Mouse (Mus musculus) cerebellum, adult (tissue): ENCODE data around the gene Krt32.

Experiments used
- ATAC-seq: cut with Nextera tagmentation; 2 replicates; pipeline ENCODE4 v1.9.2; 2017; ENCODE audit warnings: mild to moderate bottlenecking, moderate library complexity, mixed read lengths; ENCODE audit not compliant: insufficient number of reproducible peaks, low FRiP score, low TSS enrichment

The Krt32 gene

DNA sequence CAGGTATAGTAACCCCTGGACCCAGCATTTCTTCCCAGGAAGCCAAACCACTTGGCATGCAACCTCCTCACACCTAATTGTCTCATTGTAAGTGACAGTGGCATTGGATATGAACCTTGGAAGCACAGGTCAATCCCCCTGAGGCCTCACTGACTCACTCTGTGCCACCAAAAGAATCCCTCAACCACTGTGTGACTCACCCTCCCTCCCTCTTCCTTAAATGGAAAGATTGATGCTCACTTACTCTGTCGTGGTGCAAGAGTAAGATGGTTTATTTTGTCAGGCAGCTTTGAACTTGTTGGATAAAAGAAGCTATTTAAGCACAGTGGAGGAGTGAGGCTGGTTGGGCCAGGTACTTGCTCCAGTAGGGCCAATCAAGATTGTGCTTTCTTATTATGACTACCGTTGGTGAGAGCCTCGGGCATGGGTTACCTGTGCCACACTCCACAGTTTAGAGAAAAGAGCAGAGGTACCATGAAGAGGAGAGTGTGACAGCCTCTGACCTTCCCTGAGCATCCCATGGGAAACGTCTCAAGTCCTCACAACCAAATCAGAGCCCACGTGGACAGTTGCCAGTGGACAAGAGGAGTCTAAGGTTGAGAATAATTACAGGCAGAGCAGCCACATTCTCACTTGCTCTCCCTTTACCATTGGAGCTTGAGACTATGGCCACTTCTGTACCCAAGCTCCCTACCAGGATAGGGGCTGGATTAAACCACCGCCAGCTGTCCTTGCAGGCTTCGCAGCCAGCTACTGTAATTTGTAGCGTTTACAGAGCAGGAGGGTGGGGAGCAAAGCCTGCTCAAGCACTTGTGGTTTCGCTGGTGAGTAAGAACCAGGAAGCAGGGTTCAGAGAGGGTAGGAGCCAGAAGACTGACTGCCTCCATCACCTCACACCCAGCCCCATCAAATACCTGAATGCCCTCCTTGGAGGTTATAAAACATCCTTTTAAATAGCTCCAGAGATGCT lies 32.1 kb downstream of the Krt32 start:
- ATAC-seq: no peak

DNA sequence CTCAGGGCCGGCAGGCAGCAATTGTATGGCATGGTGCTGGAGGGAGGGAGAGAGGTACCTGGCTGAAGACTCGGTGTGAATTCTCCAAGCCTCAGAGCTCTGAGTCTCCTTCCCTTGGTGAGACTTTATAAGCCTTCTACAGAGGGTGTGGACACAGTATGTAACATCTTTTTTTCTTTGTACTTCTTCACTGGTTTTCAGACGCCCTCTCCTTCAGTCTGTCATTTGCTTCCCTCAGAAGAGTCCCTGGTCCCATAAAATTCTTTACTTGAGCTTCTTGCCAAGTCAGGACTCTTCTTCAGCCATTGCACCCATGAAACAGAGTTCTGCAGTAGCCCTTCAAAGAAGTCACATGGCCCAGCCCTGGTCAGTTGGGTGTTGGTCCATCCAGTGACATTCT lies 37.6 kb downstream of the Krt32 start, which contains the start of gene Krt31:
Gene Krt31, minus strand, starts transcription at position 101 of the 400 bp plus-strand sequence.
- ATAC-seq: no peak

DNA sequence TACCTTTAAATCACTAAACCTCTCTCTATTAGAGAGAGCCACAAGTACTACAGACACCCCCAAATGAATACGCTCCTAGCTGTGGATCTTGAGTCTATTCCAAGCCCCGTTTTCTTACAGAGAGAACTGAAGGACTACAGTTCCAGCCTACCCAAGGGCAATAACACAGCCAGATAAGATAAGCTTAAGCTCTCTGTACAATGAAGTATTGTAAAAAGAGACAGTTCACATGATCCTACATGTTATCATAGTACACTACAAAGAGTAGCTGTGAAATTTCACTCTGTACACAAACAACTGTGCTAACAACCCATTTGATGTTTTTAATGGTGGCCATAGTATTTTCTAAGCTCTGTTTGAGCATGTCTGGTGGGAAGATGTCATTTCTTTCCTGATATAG lies 40.8 kb downstream of the Krt32 start:
- no peak for ATAC-seq

DNA sequence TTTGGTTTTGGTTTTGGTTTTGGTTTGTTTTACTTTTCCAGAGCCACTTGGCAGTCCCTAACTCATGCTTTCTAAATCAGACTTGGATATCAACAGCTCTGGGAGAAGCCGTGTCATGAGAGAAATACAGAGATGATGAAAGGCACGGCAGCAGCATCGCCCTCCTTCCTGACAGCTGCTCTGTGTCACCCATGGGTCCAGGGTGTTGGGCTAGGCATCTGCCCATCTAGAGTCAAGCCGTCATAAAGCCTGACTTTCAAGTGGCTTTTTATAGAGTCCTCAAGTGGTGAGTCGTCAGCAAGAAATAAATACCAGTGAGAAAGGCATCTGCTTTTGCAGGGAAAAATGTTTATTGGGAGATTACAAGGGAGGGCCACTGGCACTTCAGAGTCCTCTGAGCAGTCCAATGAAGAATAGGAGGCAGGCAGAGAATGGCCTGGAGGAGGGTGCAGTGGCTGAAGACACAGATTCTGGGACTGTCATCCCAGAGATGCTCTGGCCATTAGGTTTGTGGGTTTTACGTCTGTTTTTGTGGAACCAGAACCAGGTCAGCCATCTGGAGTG lies 41.6 kb downstream of the Krt32 start:
- ATAC-seq: no peak

DNA sequence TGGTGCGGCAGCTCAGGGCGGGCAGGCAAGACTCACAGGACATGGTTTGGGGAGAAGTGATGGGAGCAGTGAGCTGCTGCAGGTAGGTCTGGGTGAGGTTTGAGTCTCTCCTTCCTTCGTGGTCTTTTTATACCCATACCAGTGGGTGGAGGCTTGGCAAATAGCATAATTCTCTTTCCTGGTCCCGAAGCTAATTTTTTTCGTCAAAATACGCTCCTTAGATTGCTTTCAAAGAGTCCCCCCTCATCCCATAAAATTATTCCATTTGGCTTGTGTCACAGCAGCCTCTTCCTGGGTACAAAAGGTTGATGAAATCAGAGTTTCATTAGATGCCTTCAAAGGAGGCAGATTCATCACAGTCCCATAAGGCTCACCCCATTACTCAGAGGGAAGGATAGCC lies 46.6 kb downstream of the Krt32 start, which contains the start of gene Krt34:
Gene Krt34, minus strand, starts transcription at position 101 of the 400 bp plus-strand sequence.
- no peak for ATAC-seq
